Mouse (Mus musculus) embryonic facial prominence, embryonic 11.5 days (tissue): ENCODE data around the gene Htatip2. TPM values are rescaled to one million over a fixed set of nuclear protein-coding genes. Genes with fewer than 3 reads are reported as not detected.

Experiments
- ATAC-seq: fragments of 200-750 bp; cut with Nextera tagmentation; replicated peaks from 2 replicates; pipeline ENCODE4 v1.8.0; 2017; ENCODE audit warnings: low read depth; ENCODE audit not compliant: insufficient number of reproducible peaks, low FRiP score, low TSS enrichment
- DNase-seq: peaks from one replicate; pipeline ENCODE4 v3.0.0-alpha.2; 2015; ENCODE audit warnings: low spot score
- H3K27ac ChIP-seq: fragments of 300-500 bp; sonication (generic); replicated peaks from 2 replicates; pipeline ENCODE4 v1.5.1; 2014; ENCODE audit warnings: mild to moderate bottlenecking, low read depth, low read length, control low read depth
- H3K27me3 ChIP-seq: fragments of 300-500 bp; sonication (generic); 2 replicates; pipeline ENCODE4 v1.6.1; 2014; ENCODE audit warnings: mild to moderate bottlenecking, low read length, moderate library complexity, mixed read lengths; ENCODE audit not compliant: control insufficient read depth, insufficient read depth
- H3K36me3 ChIP-seq: fragments of 300-500 bp; sonication (generic); replicated peaks from 2 replicates; pipeline ENCODE4 v1.6.1; 2014; ENCODE audit warnings: low read depth, mild to moderate bottlenecking, low read length, moderate library complexity, mixed read lengths; ENCODE audit not compliant: control insufficient read depth, insufficient read depth
- H3K4me1 ChIP-seq: fragments of 300-500 bp; sonication (generic); 2 replicates; pipeline ENCODE4 v1.6.1; 2014; ENCODE audit warnings: low read length, mixed read lengths; ENCODE audit not compliant: control insufficient read depth, insufficient read depth
- H3K4me2 ChIP-seq: fragments of 300-500 bp; sonication (generic); 2 replicates; pipeline ENCODE4 v1.6.1; 2014; ENCODE audit warnings: low read depth, mild to moderate bottlenecking, control low read depth, low read length, moderate library complexity
- H3K4me3 ChIP-seq: fragments of 300-500 bp; sonication (generic); 2 replicates; pipeline ENCODE4 v1.5.1; 2014; ENCODE audit warnings: low read depth, low read length, control low read depth
- H3K9ac ChIP-seq: fragments of 300-500 bp; sonication (generic); replicated peaks from 2 replicates; pipeline ENCODE4 v1.6.1; 2014; ENCODE audit warnings: mild to moderate bottlenecking, control low read depth, low read length
- H3K9me3 ChIP-seq: fragments of 300-500 bp; sonication (generic); replicated peaks from 2 replicates; pipeline ENCODE4 v1.6.1; 2016; ENCODE audit warnings: mild to moderate bottlenecking, low read length, inconsistent platforms, mixed read lengths; ENCODE audit not compliant: control insufficient read depth
- WGBS: fragments of 180-500 bp; shearing (Covaris S2); extraction: QIAGEN DNeasy Blood & Tissue Kit; methylation state at CpG from one replicate; pipeline ENCODE4 v1.1.7; 2014; 5-methylcytosine and 5-hydroxymethylcytosine counted together
- polyA plus RNA-seq: library from polyadenylated mRNA; unstranded; fragments of >200 nt; fragmentation: Nextera tagmentation; extraction: Ambion mirVana; gene quantifications from 2 replicates; pipeline ENCODE4 v1.2.1, GENCODE M21; 2014

Gene Htatip2
- polyA plus RNA-seq, 1 experiment from 2014 or later, result 4.4 TPM

GRCm38 (mm10) chr7:49811346-49811745, 52.4 kb downstream of the Htatip2 start:
- H3K9ac ChIP-seq, result no peak overlapping the region
- H3K9me3 ChIP-seq, result no peaks in the 10 kb centered on the region
- 60% methylated on average over 4 of the region's 4 CpGs for WGBS
- H3K4me1 ChIP-seq, result no peaks in the 10 kb centered on the region
- H3K4me3 ChIP-seq, result no peak overlapping the region
- H3K36me3 ChIP-seq, result no peaks in the 10 kb centered on the region; the same call in 1 of the 2 replicates
- no peak overlapping the region for H3K4me2 ChIP-seq
- DNase-seq (peak; percentile 31), ATAC-seq (no peak; the same call in 1 of the 2 replicates)
- no peak overlapping the region for H3K27ac ChIP-seq
- H3K27me3 ChIP-seq, result no peaks in the 10 kb centered on the region

DNA sequence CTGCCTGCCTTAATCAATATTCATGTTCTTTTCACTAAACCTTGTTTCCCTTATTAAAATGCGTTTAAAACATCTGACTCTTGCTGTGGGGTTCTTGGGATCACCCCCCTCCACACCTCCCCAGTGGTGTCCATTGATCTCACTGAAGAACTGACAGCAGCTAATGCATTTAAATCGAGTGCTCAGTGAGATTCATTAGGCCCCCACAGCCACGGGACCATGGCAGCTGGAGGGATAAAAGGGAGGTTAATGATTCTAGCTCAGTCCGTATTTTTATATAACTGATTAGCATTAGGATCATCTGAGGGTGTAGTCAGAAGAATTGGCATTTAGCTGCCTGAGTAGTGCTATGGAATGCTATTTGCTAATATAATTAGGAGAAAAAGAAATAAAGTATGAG, 60.5 kb downstream of the Htatip2 start:
- ATAC-seq, result no peak
- H3K4me1 ChIP-seq, result no peaks in the 10 kb centered on the region
- no peak for DNase-seq
- H3K27me3 ChIP-seq, result no peaks in the 10 kb centered on the region
- H3K27ac ChIP-seq, result no peak overlapping the region
- H3K4me3 ChIP-seq, result no peak overlapping the region
- no peak overlapping the region for H3K9ac ChIP-seq
- H3K4me2 ChIP-seq, result no peak overlapping the region
- no peaks in the 10 kb centered on the region for H3K36me3 ChIP-seq
- 62% methylated on average over 4 of the region's 4 CpGs for WGBS
- no peaks in the 10 kb centered on the region for H3K9me3 ChIP-seq

- H3K4me1 ChIP-seq, result no peaks in the 10 kb centered on the region
- DNase-seq, result no peak
- no peak overlapping the region for H3K9ac ChIP-seq
- no peaks in the 10 kb centered on the region for H3K27me3 ChIP-seq
- H3K36me3 ChIP-seq, result no peaks in the 10 kb centered on the region
- no peak for ATAC-seq
- H3K4me2 ChIP-seq, result no peak overlapping the region
- no peak overlapping the region for H3K27ac ChIP-seq
- no peak overlapping the region for H3K4me3 ChIP-seq
- 83% methylated on average over 1 of the region's 1 CpGs for WGBS
- no peaks in the 10 kb centered on the region for H3K9me3 ChIP-seq
Measured at GRCm38 (mm10) chr7:49821370-49821769, 62.5 kb downstream of the Htatip2 start.

- no peaks in the 10 kb centered on the region for H3K4me1 ChIP-seq
- WGBS, result 85% methylated on average over 2 of the region's 2 CpGs
- H3K9me3 ChIP-seq, result no peaks in the 10 kb centered on the region
- no peak overlapping the region for H3K4me2 ChIP-seq
- ATAC-seq, result no peak
- no peak overlapping the region for H3K27ac ChIP-seq
- no peaks in the 10 kb centered on the region for H3K36me3 ChIP-seq
- no peaks in the 10 kb centered on the region for H3K27me3 ChIP-seq
- H3K4me3 ChIP-seq, result no peak overlapping the region
- no peak overlapping the region for H3K9ac ChIP-seq
- DNase-seq, result no peak
Measured at GRCm38 (mm10) chr7:49822028-49822427, 63.1 kb downstream of the Htatip2 start.

Other genes with a start within 250 kb of the Htatip2 start
- gene Dbx1, start 122.3 kb upstream of the Htatip2 start, polyA plus RNA-seq, result 4.3 and 7.6 TPM in 2 replicates
- gene Prmt3, start 19.2 kb downstream of the Htatip2 start, polyA plus RNA-seq, result 63.1 and 63.8 TPM in 2 replicates
- 0.06 and 0.15 TPM in 2 replicates for gene Slc6a5, start 151.0 kb downstream of the Htatip2 start, polyA plus RNA-seq
- gene Nell1, start 215.7 kb downstream of the Htatip2 start, polyA plus RNA-seq, result 1.5 and 1.8 TPM in 2 replicates